Mouse (Mus musculus) adrenal gland, postnatal 10 days (tissue): ENCODE measurements at regions not wholly inside any gene's neighbourhood (a gene's known extent, or its start where the extent isn't known, plus 50 kb on each side); places are given as distances from the start of the nearest gene placed in this dataset.

Experiments
- DNase-seq: peaks from one replicate; pipeline ENCODE4 v3.0.0; 2021; ENCODE audit warnings: mixed read lengths

- DNase-seq = no peak
These were observed 187.9 kb upstream of the Runx1 start for GRCm38 (mm10) chr16:93013881-93014280.

- no peak for DNase-seq
These were observed 187.3 kb upstream of the Runx1 start for GRCm38 (mm10) chr16:93013256-93013655.

- no peak for DNase-seq
These were observed 185.5 kb upstream of the Runx1 start for GRCm38 (mm10) chr16:93011474-93011873.

- peak; percentile 60 for DNase-seq
These were observed 180.5 kb upstream of the Runx1 start for GRCm38 (mm10) chr16:93006321-93006984.

GRCm38 (mm10) chr16:93005470-93005869 lies 179.5 kb upstream of the Runx1 start:
- DNase-seq = no peak

GRCm38 (mm10) chr16:93003830-93004229 lies 177.9 kb upstream of the Runx1 start:
- DNase-seq = no peak

- no peak for DNase-seq
These were observed 172.7 kb upstream of the Runx1 start for GRCm38 (mm10) chr16:92998689-92999088.

- DNase-seq = no peak
These were observed 171.7 kb upstream of the Runx1 start for GRCm38 (mm10) chr16:92997636-92998035.

- no peak for DNase-seq
These were observed 170.0 kb upstream of the Runx1 start for GRCm38 (mm10) chr16:92995993-92996350.

GRCm38 (mm10) chr16:92995132-92995992 lies 169.4 kb upstream of the Runx1 start:
- no peak for DNase-seq

GRCm38 (mm10) chr16:92992876-92993275 lies 166.9 kb upstream of the Runx1 start:
- no peak for DNase-seq

GRCm38 (mm10) chr16:92991405-92991804 lies 165.5 kb upstream of the Runx1 start:
- no peak for DNase-seq

- DNase-seq = no peak
These were observed 162.5 kb upstream of the Runx1 start for GRCm38 (mm10) chr16:92988416-92988815.

GRCm38 (mm10) chr16:92988000-92988399 lies 162.1 kb upstream of the Runx1 start:
- DNase-seq = no peak

GRCm38 (mm10) chr16:92985768-92986167 lies 159.8 kb upstream of the Runx1 start:
- peak; percentile 46 for DNase-seq

- DNase-seq = no peak
These were observed 157.0 kb upstream of the Runx1 start for GRCm38 (mm10) chr16:92982934-92983333.

GRCm38 (mm10) chr16:92979620-92980330 lies 153.8 kb upstream of the Runx1 start:
- peak; percentile 47 for DNase-seq

- no peak for DNase-seq
These were observed 150.1 kb upstream of the Runx1 start for GRCm38 (mm10) chr16:92976097-92976496.

GRCm38 (mm10) chr16:92975090-92975489 lies 149.1 kb upstream of the Runx1 start:
- no peak for DNase-seq

GRCm38 (mm10) chr16:92972681-92973080 lies 146.7 kb upstream of the Runx1 start:
- no peak for DNase-seq

- DNase-seq = no peak
These were observed 146.0 kb upstream of the Runx1 start for GRCm38 (mm10) chr16:92971956-92972355.

GRCm38 (mm10) chr16:92970587-92970986 lies 144.6 kb upstream of the Runx1 start:
- DNase-seq = no peak

- no peak for DNase-seq
These were observed 143.1 kb upstream of the Runx1 start for GRCm38 (mm10) chr16:92969036-92969435.
